Mouse (Mus musculus): ENCODE results near the gene Mum1. TPM values are rescaled to one million over a fixed set of nuclear protein-coding genes. Genes with fewer than 3 reads are reported as not detected.

Mum1 gene
- polyA plus RNA-seq (2017; shearing (Covaris generic)): 10 to 100 TPM; 57.7 to 85.1 (median 67.4) TPM

- ATAC-seq: peak; percentile 94
Measured at GRCm38 (mm10) chr10:80226416-80227165, at the start of gene Mum1. Mum1 (plus strand) TSS chr10:80226434.

DNA sequence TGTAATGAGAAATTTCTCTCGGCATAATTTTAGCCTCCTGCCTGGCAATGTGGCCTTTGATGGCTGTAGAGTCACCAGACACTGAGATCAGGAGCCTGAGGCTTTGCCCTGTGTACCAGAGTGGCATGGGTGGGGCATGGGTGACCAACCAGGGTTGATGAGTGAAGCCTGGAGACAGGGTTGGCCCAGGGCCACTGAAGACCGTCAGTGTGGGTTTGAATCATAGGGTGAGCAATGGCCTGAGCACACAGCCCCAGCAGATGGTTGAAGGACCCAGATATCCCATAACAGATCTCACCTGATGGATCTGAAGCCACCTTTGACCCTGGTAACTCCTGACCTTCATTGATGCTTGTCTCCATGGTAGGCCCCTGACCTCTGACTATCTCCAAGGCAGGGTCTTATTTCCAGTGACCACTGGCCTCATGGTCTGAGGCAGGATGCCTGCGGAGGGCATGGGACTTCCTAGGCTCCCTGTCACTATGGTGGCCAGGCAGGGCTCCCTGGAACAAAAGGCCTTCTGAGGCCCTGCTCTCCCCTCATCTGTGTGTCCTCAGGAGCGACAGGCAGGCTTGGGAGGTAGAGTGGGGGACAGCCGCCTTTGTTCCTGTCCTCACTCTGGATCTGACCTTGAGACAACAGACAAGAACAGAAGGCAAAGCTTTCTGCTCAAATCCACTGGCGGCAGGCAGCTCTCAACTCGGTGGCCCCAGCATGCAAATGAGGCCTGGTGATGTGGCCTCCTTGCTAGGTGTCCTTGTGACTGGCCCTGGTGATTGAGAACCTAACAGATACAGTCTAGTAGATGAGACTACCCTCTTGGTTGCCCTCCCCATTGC is 48.6 kb upstream of the Mum1 start:
- ATAC-seq: no peak

GRCm38 (mm10) chr10:80179068-80180051 is 46.9 kb upstream of the Mum1 start, which contains the start of gene Efna2:
Efna2 (plus strand) TSS chr10:80179482.
- ATAC-seq: peak; percentile 35

- no peak for ATAC-seq
Measured at GRCm38 (mm10) chr10:80180288-80180687, 45.9 kb upstream of the Mum1 start.

- no peak for ATAC-seq
Measured at GRCm38 (mm10) chr10:80180823-80181222, 45.4 kb upstream of the Mum1 start.

DNA sequence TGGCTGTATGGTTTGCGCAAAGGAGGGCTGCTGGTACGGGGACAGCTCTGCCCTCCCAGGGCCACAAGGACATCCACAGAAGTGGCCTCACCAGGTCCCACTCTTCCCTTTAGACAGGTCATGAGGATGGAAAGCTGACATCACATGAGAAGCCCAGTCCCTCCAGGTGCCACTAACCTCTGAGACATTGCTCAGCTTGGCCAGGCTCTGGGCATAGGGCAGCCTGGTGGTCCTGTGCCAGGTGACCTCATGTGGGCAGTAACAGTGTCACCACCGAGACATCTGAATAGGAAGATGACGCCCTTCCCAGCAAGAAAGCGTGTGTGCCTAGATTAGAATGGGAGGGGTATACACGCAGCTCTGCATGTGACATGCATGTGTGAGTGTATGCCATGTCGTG is 43.7 kb upstream of the Mum1 start:
- no peak for ATAC-seq

- ATAC-seq: no peak
Measured at GRCm38 (mm10) chr10:80186649-80187048, 39.6 kb upstream of the Mum1 start.

GRCm38 (mm10) chr10:80187739-80188138 is 38.5 kb upstream of the Mum1 start:
- no peak for ATAC-seq

DNA sequence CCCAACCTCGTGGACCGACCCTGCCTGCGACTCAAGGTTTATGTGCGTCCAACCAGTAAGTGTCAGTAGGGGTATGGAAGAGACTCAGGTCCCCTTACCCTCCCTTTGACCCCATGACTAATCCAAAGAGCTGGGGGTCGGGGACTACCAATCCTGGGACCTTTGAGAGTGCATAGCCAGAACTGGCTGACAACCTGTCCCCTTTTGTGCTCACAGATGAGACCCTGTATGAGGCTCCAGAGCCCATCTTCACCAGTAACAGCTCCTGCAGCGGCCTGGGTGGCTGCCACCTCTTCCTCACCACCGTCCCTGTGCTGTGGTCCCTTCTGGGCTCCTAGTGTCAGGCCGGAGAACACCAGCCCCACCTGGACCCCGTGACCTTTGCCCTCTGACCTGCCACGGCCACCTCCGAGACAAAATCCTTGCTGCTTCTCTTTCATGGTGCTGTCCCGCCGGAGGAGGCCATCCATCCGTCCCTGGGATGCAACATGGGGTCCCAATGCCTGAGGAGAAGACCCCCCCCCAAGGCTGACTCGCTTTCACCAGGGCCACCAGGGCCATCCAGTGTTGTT is 37.7 kb upstream of the Mum1 start:
- no peak for ATAC-seq

DNA sequence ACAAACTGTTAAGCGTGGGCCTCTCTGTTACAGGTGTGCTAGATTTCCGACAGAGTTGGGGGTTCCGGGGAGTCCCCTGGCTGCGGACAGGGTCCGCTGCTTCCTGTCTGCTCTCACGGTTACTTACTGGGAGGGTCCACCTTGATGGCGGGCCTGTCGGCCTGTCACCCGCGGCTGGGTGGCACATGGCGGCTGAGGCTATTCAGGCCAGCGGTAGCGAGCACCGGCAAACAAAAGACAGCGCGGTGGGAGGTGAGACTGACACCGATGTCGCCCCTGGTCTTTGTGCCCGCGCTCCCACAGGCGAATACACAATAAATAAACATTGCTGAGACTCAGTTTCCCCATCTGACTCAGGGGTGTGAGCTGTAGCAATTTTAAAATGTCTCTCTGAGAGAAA is 36.2 kb upstream of the Mum1 start:
- no peak for ATAC-seq

DNA sequence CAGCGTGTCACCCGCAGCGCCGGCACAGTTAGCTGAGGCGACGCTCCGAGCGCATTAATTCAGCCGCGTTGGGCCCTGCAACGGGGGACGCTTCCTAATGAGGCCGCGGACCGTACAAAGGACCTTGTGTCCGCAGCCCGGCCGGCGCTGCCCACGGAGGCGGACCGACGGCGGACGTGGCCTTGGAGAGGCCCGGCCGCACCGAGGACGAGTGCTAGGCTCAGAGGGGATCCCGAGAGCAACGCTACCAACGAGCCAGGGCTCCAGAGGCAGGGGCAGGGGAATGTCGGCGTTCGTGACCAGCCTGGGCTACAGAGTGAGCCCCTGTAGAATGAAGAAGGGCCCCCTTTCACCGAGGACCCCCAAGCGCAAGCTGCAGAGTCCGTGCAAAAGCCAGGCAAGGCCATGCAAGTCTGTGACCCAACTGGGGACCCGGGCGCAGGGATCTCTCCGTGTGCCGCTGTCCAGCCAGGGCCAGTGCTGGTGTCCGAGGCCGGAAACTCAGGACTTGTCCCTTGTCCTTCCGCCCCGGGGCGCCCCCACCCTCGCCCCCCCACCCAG is 35.7 kb upstream of the Mum1 start:
- no peak for ATAC-seq

GRCm38 (mm10) chr10:80193976-80194375 is 32.3 kb upstream of the Mum1 start:
- no peak for ATAC-seq

DNA sequence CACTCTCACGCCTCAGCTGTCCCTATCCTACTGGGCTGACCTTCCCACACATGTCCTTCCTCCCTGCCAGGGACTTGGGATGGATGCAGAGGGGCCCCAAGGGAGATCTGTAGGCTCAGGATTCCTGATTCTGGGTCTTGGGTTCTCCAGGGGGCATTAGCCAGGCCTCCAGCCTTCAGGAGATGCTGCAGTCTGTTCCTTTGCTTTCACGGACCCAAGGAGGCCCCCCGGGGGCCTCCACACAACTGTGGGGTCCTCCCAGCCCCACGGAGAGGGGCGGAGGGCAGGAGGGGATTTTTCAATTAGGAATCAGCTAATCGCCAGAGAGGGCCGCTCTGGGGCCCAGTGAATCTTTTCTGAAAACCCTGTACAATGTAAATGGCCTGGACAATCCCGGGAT is 31.8 kb upstream of the Mum1 start:
- ATAC-seq: no peak

DNA sequence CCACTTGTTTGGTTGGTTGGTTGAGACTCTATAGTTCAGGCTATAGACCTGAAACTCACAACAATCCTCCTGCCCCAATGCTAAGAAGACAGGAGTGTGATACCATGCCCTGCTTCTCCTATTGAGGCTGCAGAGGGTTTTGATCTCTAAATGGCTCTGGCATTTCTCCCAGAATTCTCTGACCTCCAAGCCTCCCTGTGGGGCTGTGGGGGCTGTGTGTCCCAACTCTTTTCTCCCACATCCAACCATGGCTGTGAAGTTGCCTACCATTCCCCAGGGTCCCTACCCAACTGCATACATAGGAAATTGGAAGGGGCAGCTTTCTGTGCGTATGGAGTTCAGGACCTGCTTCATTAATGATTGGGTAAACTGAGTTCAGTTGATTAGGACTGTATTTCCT is 30.1 kb upstream of the Mum1 start:
- no peak for ATAC-seq

- no peak for ATAC-seq
Measured at GRCm38 (mm10) chr10:80196778-80197581, 29.3 kb upstream of the Mum1 start.

GRCm38 (mm10) chr10:80199440-80200008 is 26.7 kb upstream of the Mum1 start:
- ATAC-seq: peak; percentile 61

DNA sequence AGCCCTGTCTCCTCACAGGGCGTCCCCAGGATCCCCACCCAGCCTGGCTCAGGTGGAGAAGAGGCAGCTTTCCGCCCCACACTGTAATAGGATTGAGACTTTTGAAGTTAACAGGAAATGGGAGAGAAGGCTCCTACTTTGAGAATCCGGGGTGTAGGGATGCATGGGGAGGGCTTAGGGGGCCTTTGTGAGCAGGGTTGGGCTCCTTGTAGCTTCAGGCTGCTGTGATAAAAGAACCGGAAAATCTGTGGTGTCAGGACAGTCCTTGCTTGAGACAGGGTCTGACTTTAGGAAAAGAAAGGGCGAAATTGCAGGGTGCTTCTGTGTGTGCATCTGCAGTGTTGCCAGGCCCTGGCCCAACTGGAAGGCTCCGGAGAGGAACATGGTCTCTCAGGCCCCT is 25.7 kb upstream of the Mum1 start:
- no peak for ATAC-seq

GRCm38 (mm10) chr10:80204055-80204454 is 22.2 kb upstream of the Mum1 start:
- ATAC-seq: no peak

DNA sequence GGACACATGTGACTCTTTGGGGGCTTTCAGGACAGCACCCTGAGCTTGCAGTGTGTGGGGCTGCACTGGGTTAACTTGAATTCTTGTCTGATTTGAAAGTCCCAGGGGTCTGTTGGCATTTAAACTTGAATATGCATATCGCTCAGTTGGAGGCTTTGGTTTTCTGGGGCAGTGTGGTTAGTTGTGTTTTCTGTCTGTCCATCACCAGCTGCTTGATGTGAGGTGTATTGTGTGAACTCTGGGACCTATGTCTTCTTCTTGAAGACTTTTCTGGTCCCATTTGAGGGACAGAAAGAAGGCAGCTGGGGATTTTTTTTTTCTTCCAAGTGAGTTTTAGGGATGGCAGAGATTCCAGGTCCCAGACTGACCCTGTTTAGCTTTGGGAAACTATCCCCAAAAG is 19.0 kb upstream of the Mum1 start:
- ATAC-seq: no peak

DNA sequence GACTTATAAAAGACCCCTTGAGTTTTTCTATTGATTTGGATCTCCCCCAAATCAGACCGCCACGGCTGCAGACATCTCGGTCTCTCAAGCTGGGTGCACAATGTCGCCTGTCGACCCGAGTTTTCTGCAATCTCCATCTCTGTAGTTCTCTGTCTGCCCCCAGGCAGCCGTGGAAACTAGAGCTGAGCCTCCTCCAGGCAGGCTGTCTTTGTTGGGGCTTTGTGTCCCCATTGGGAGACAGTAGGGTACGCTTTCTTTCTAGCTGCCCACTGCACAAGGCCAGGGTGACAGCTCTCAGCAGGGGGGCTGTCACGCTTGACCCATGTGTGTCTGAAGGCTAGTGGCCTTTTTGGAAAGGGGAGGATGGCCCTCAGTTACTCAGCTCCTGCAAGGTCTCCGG is 18.6 kb upstream of the Mum1 start:
- ATAC-seq: no peak

DNA sequence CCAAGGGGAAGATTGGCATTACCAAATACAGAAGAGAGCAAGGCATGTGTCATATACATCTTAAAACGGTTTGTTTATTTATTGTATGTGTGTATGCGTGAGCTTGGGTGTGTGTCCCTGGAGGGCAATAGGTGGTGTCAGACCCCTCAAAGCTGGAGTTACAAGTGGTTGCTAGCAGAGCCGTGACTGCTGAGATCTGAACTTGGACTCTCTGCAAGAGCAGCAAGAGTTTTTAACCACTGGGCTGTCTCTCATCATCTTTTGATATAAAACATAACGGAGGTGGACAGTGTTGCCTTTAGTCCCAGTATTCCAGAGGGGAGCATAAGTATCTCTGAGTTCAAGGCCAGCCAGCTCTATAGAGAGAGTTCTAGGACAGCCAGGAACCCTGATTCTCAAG is 18.0 kb upstream of the Mum1 start:
- ATAC-seq: no peak

Data from inflammation-experienced regulatory T-cells, adult 6 months (primary cell).